Mouse (Mus musculus) adrenal gland, postnatal 4 days (tissue): ENCODE measurements around the gene 0610030E20Rik. TPM values are rescaled to one million over a fixed set of nuclear protein-coding genes. Genes with fewer than 3 reads are reported as not detected.
A peak's percentile ranks its signal among the peaks of the same experiment; 100 is the strongest.

Experiments
- DNase-seq, 2 experiments: peaks; one replicate each; pipeline ENCODE4 v3.0.0; 2021 to 2022; ENCODE audit warnings: low spot score in 2 of 2, mixed read lengths in 2 of 2
- total RNA-seq, 2 experiments: library from RNA; stranded (reverse); gene quantifications; 2 replicates each; pipeline ENCODE4 v1.2.3; 2021

0610030E20Rik gene
- total RNA-seq, 2 experiments from 2014 or later, result 32.5 to 34.3 TPM

DNA sequence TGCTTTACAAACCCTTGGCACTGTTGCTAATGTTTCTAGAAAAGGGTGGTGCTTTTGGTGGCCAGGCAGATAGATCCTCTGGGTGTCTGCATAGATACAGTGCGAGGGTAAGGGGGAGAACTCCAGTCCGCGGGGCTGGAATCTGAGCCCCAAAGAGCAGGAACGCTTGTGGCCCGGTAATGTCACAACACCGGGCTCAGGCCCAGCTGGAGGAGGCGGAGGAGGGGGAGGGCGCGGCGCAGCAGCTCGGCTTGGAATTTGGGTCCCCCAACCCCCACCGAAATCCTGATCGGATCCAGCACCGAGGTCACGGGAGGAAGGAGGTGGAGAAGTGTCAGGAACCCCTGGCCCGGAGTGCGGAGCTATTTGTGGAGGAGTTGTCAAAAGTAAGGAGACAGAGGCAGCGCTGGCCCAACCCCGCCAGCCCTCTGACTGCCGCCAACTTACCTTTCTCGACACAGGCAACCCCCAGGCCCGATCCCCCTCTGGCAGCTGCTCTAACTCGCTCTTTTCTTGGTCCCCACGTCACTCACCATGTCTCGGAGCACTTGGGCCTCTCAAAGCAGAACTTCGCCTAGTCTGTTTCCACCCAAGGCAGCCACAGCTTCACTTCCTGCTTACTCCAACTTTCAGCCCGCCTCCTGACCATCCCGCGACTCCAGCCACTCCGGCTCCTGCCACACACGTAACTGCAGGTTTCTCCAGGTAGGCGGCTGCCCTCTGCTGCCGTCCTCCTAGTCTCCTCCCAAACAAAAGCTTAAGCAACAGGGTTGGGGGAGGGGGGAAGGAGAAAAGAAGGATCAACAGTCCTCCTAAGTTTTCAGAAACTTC is 43.0 kb downstream of the 0610030E20Rik start, which contains the start of gene Vamp8:
Gene Vamp8 (minus strand): TSS at position 763 of the 831 bp plus-strand sequence.
- peak; percentile 54 to 68 for DNase-seq

- DNase-seq, result peak in 1 of 2 experiments; percentile 47
Measured at GRCm38 (mm10) chr6:72390795-72391521, 43.8 kb downstream of the 0610030E20Rik start.

- DNase-seq, result no peak
Measured at GRCm38 (mm10) chr6:72392341-72392740, 45.2 kb downstream of the 0610030E20Rik start.

DNA sequence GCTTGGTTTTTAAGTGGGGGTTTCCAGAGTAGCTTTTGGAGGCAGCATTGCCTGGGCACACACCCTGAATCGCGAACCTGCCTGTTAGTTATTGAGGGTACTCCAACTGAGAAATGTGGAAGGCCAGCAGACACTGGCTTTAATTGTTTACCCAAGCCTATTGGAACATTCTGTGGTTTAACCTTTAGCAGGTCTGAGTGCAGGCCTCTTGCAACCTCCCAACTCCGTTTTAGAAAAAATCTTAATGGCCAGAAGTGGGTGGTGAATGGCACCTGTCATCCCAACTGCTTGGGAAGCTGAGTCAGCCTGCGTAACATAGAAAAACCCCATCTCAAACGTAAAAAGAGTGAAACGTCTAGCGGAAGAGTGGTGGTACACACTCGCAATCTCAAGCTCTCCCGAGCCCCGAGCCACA is 49.7 kb downstream of the 0610030E20Rik start:
- DNase-seq, result no peak

DNA sequence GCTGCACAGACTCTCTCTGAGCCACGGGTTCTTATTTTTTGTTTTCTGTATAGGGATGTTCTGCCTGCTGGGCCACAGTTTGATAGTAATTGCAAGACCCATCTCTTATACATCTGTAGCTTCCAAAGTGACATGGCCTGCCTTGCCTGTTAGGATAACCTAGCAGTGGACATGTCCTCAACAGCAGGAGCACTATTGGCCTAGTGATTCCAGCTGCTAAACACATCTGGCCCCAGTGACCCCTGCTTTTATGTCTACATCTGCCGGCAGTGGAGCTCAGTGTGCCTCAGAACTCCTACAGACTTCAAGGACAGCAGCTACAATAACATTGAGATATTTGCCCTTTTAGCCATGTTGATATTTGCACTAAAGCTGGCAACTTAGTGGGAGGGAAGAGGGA is 52.9 kb downstream of the 0610030E20Rik start:
- DNase-seq, result no peak

GRCm38 (mm10) chr6:72401875-72402274 is 54.8 kb downstream of the 0610030E20Rik start:
- peak; percentile 49 to 51 for DNase-seq

Other genes starting within 250 kb of the 0610030E20Rik start
- gene St3gal5, start 249.7 kb upstream of the 0610030E20Rik start, total RNA-seq, result 100 to 1,000 TPM; 144 to 153 TPM
- gene Atoh8, start 111.7 kb upstream of the 0610030E20Rik start, total RNA-seq, result 1 to 10 TPM; 3.8 to 4.1 TPM
- gene Sftpb, start 42.7 kb upstream of the 0610030E20Rik start, total RNA-seq, result not detected
- gene Usp39, start 2.1 kb upstream of the 0610030E20Rik start, total RNA-seq, result 10 to 100 TPM; 36.2 to 36.4 TPM
- 10 to 100 TPM; 31.4 to 34.1 TPM for gene Tmem150a, start 8.1 kb downstream of the 0610030E20Rik start, total RNA-seq
- gene Rnf181, start 19.6 kb downstream of the 0610030E20Rik start, total RNA-seq, result 100 to 1,000 TPM; 329 to 344 TPM
- gene Vamp5, start 33.2 kb downstream of the 0610030E20Rik start, total RNA-seq, result 10 to 100 TPM; 33.0 to 40.5 TPM
- gene Vamp8, start 43.4 kb downstream of the 0610030E20Rik start, total RNA-seq, result 100 to 1,000 TPM; 120 to 136 TPM
- gene Ggcx, start 67.0 kb downstream of the 0610030E20Rik start, total RNA-seq, result 10 to 100 TPM; 45.5 to 48.9 TPM
- 100 to 1,000 TPM; 237 to 266 TPM for gene Mat2a, start 92.2 kb downstream of the 0610030E20Rik start, total RNA-seq
- under 1 TPM; 0.76 to 0.78 TPM for gene Sh2d6, start 174.4 kb downstream of the 0610030E20Rik start, total RNA-seq
- 10 to 100 TPM; 48.9 to 55.2 TPM for gene Capg, start 197.1 kb downstream of the 0610030E20Rik start, total RNA-seq